Mouse (Mus musculus) forebrain, embryonic 14.5 days (tissue): ENCODE data around the gene Cenpf. TPM values are rescaled to one million over a fixed set of nuclear protein-coding genes. Genes with fewer than 3 reads are reported as not detected.

Experiments
- ATAC-seq: fragments of 200-750 bp; cut with Nextera tagmentation; 2 replicates; pipeline ENCODE4 v1.8.0; 2017; ENCODE audit warnings: mild to moderate bottlenecking, moderate library complexity
- DNase-seq: peaks from one replicate; pipeline ENCODE4 v3.0.0-alpha.2; 2015; ENCODE audit warnings: low spot score
- H3K27ac ChIP-seq: fragments of 300-500 bp; sonication (generic); 2 replicates; pipeline ENCODE4 v1.5.1; 2014; ENCODE audit warnings: low read depth, mild to moderate bottlenecking, control low read depth, low read length, moderate library complexity
- H3K27me3 ChIP-seq: fragments of 300-500 bp; sonication (generic); replicated peaks from 2 replicates; pipeline ENCODE4 v1.6.1; 2014; ENCODE audit warnings: low read length, control low read depth, mixed read lengths; ENCODE audit not compliant: control insufficient read depth, insufficient read depth
- H3K36me3 ChIP-seq: fragments of 300-500 bp; sonication (generic); 2 replicates; pipeline ENCODE4 v1.6.1; 2014; ENCODE audit warnings: low read length, control low read depth; ENCODE audit not compliant: control insufficient read depth, insufficient read depth
- H3K4me1 ChIP-seq: fragments of 300-500 bp; sonication (generic); 2 replicates; pipeline ENCODE4 v1.6.1; 2014; ENCODE audit warnings: antibody characterized with exemption, low read length, control low read depth; ENCODE audit not compliant: control insufficient read depth, insufficient read depth
- H3K4me2 ChIP-seq: fragments of 300-500 bp; sonication (generic); 2 replicates; pipeline ENCODE4 v1.6.1; 2014; ENCODE audit warnings: mild to moderate bottlenecking, control low read depth, low read length
- H3K4me3 ChIP-seq: fragments of 300-500 bp; sonication (generic); 2 replicates; pipeline ENCODE4 v1.5.1; 2014; ENCODE audit warnings: low read depth, low read length, control low read depth
- H3K9ac ChIP-seq: fragments of 300-500 bp; sonication (generic); 2 replicates; pipeline ENCODE4 v1.6.1; 2014; ENCODE audit warnings: mild to moderate bottlenecking, low read length, control low read depth, moderate library complexity
- H3K9me3 ChIP-seq: fragments of 300-500 bp; sonication (generic); replicated peaks from 2 replicates; pipeline ENCODE4 v1.6.1; 2016; ENCODE audit warnings: low read length, control low read depth, mixed read lengths; ENCODE audit not compliant: control insufficient read depth
- WGBS: fragments of 180-500 bp; shearing (Covaris S2); extraction: QIAGEN DNeasy Blood & Tissue Kit; methylation state at CpG from one replicate; pipeline ENCODE4 v1.1.7; 2014; 5-methylcytosine and 5-hydroxymethylcytosine counted together
- polyA plus RNA-seq: library from polyadenylated mRNA; unstranded; fragments of >200 nt; fragmentation: Nextera tagmentation; extraction: Ambion mirVana; gene quantifications from 2 replicates; pipeline ENCODE4 v1.2.1, GENCODE M21; 2014

Gene Cenpf
- polyA plus RNA-seq, 1 experiment from 2014 or later, result 50.5 TPM

DNA sequence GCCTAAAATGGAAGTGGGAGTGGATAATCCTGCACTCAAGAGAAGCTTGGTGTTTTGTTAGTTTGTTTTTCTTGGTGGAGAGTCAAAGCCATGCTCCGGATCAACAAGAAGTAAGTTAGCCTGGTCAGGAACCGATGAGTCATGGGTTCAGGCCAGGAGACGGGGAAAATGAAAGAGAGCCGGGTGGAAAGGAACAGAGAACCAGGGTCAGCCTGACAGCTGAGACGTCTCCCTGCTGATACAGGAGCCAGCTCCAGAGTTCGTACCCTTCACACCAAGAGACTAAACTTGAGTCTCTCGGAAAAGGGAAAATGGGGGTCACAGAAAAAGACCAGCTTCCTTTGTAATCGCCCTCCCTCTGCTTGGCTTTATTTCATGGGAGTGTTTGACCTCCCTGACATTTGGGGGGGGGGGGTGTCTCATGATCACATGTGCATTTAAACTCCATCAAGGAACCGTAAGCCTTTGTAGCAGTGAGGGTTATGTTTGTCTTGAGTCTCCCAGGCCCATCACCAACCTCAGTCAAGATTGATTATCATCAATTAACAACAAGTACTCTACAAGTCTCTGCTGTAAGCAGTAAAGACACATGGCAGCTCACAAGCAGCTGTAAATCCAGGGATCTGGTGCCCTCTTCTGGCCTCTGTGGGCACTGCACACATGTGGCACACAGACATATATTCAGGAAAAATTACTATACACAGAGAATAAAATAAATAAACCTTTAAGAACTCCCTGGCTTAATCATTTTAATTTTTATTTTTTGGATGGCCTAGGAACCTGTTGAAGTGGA is 59.7 kb downstream of the Cenpf start:
- no peaks in the 10 kb centered on the region for H3K36me3 ChIP-seq
- H3K9me3 ChIP-seq, result no peaks in the 10 kb centered on the region
- no peak overlapping the region for H3K27ac ChIP-seq
- H3K9ac ChIP-seq, result no peak overlapping the region
- no peak overlapping the region for H3K4me2 ChIP-seq
- 86% methylated on average over 9 of the region's 9 CpGs for WGBS
- peak; percentile 44; the same call in 1 of the 2 replicates for ATAC-seq
- DNase-seq, result peak; percentile 81
- no peaks in the 10 kb centered on the region for H3K27me3 ChIP-seq
- peaks cover 3% of the 10 kb centered on the region; the same call in 1 of the 2 replicates for H3K4me1 ChIP-seq
- no peak overlapping the region for H3K4me3 ChIP-seq

DNA sequence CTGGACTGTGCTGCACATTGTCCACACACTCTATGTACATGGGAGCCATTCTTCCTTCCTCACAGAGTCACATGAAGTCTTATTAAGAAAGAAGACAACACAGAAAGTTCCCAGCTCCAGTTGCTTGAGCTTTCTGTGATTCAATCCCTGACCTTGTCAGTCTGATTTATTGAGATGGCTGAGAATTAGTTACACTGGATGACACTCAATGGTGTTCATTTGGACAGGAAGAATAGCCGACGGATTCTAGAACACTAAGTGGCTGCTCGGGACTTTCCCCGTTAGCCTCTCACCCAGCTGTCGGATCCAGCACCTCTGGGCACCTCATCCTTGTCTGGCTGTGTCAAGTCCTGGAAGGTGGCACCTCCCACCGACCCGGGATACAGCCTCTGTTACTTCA is 63.1 kb downstream of the Cenpf start:
- ATAC-seq, result no peak
- no peaks in the 10 kb centered on the region for H3K27me3 ChIP-seq
- 85% methylated on average over 7 of the region's 7 CpGs for WGBS
- no peak overlapping the region for H3K27ac ChIP-seq
- no peaks in the 10 kb centered on the region for H3K36me3 ChIP-seq
- H3K4me2 ChIP-seq, result no peak overlapping the region
- no peak overlapping the region for H3K9ac ChIP-seq
- no peaks in the 10 kb centered on the region for H3K9me3 ChIP-seq
- H3K4me1 ChIP-seq, result no peaks in the 10 kb centered on the region
- no peak overlapping the region for H3K4me3 ChIP-seq
- DNase-seq, result no peak

GRCm38 (mm10) chr1:189618970-189619740 is 68.7 kb downstream of the Cenpf start:
- Histone ChIP-seq H3K27ac (no peak overlapping the region), H3K36me3 (no peaks in the 10 kb centered on the region), H3K4me3 (no peak overlapping the region), H3K9me3 (no peaks in the 10 kb centered on the region), H3K27me3 (no peaks in the 10 kb centered on the region), H3K9ac (no peak overlapping the region), H3K4me2 (no peak overlapping the region), H3K4me1 (no peaks in the 10 kb centered on the region)
- no peak for ATAC-seq
- WGBS, result 72% methylated on average over 13 of the region's 13 CpGs
- no peak for DNase-seq

- H3K27ac ChIP-seq, result no peak overlapping the region
- no peak for ATAC-seq
- no peak overlapping the region for H3K9ac ChIP-seq
- no peak for DNase-seq
- no peaks in the 10 kb centered on the region for H3K4me1 ChIP-seq
- H3K27me3 ChIP-seq, result no peaks in the 10 kb centered on the region
- H3K4me3 ChIP-seq, result no peak overlapping the region
- H3K36me3 ChIP-seq, result no peaks in the 10 kb centered on the region
- no peaks in the 10 kb centered on the region for H3K9me3 ChIP-seq
- no peak overlapping the region for H3K4me2 ChIP-seq
- WGBS, result 91% methylated on average over 5 of the region's 5 CpGs
These were observed 70.5 kb downstream of the Cenpf start for GRCm38 (mm10) chr1:189617381-189617780.

GRCm38 (mm10) chr1:189615246-189615645 is 72.6 kb downstream of the Cenpf start:
- H3K4me1 ChIP-seq, result no peaks in the 10 kb centered on the region
- DNase-seq (no peak), ATAC-seq (no peak)
- H3K4me2 ChIP-seq, result no peak overlapping the region
- no peaks in the 10 kb centered on the region for H3K27me3 ChIP-seq
- H3K9me3 ChIP-seq, result no peaks in the 10 kb centered on the region
- H3K4me3 ChIP-seq, result no peak overlapping the region
- no peaks in the 10 kb centered on the region for H3K36me3 ChIP-seq
- no peak overlapping the region for H3K9ac ChIP-seq
- WGBS, result 92% methylated on average over 7 of the region's 7 CpGs
- no peak overlapping the region for H3K27ac ChIP-seq

DNA sequence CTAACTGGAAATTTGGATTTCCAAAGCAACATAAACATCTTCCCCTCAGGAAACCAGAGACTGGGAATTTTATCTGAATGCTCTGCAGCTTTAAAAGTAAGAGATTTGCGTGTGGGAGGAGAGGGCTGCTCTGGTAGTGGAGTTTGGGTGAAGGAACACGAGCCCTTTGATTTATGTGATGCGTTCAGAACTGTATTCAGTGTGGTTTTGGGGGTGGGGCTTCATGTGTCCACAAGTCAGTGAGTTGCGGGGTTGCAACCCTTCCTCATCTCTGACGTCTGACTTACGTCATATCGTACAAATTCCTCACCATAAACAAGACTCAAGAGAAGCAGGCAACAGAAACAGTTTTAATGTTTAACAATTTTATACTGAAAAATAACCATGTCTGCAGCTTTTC is 74.8 kb downstream of the Cenpf start:
- 78% methylated on average over 7 of the region's 7 CpGs for WGBS
- H3K4me3 ChIP-seq, result no peak overlapping the region
- H3K36me3 ChIP-seq, result no peaks in the 10 kb centered on the region
- H3K27ac ChIP-seq, result no peak overlapping the region
- no peaks in the 10 kb centered on the region for H3K9me3 ChIP-seq
- ATAC-seq (no peak), DNase-seq (no peak)
- no peaks in the 10 kb centered on the region for H3K27me3 ChIP-seq
- H3K9ac ChIP-seq, result no peak overlapping the region
- no peaks in the 10 kb centered on the region for H3K4me1 ChIP-seq
- no peak overlapping the region for H3K4me2 ChIP-seq

- no peak overlapping the region for H3K4me3 ChIP-seq
- no peaks in the 10 kb centered on the region for H3K36me3 ChIP-seq
- no peak overlapping the region for H3K9ac ChIP-seq
- no peak overlapping the region for H3K27ac ChIP-seq
- H3K27me3 ChIP-seq, result no peaks in the 10 kb centered on the region
- 71% methylated on average over 4 of the region's 4 CpGs for WGBS
- no peaks in the 10 kb centered on the region for H3K4me1 ChIP-seq
- H3K9me3 ChIP-seq, result no peaks in the 10 kb centered on the region
- no peak for ATAC-seq
- no peak for DNase-seq
- no peak overlapping the region for H3K4me2 ChIP-seq
These were observed 76.1 kb downstream of the Cenpf start for GRCm38 (mm10) chr1:189611775-189612174.

DNA sequence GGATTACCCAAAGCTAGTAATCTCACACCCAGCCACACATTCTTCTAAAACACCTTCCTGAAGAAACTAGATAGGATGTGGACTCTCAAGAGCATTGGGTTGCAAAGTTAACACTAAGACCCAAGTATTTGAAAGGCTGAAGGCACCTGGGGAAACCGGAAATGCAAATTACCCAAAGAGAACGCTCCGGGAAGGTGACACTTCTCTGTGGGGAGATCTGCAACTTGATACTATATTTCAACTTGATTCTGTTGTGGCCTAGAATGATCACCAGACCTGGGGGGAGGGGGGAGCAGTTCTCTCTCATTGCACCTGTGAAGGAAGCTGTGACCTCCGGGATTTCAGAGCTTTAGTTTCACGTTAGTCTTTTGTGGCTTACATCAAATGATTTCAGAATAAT is 79.2 kb downstream of the Cenpf start:
- H3K9ac ChIP-seq, result no peak overlapping the region
- no peaks in the 10 kb centered on the region for H3K27me3 ChIP-seq
- DNase-seq, result no peak
- H3K9me3 ChIP-seq, result no peaks in the 10 kb centered on the region
- no peak overlapping the region for H3K4me3 ChIP-seq
- H3K36me3 ChIP-seq, result no peaks in the 10 kb centered on the region
- no peak overlapping the region for H3K4me2 ChIP-seq
- no peaks in the 10 kb centered on the region for H3K4me1 ChIP-seq
- ATAC-seq, result no peak
- no peak overlapping the region for H3K27ac ChIP-seq
- 46% methylated on average over 5 of the region's 5 CpGs for WGBS

- ATAC-seq, result no peak
- WGBS, result 76% methylated on average over 3 of the region's 3 CpGs
- H3K27me3 ChIP-seq, result no peaks in the 10 kb centered on the region
These were observed 79.8 kb downstream of the Cenpf start for GRCm38 (mm10) chr1:189608039-189608438.

More at GRCm38 (mm10) chr1:189608039-189608438, 79.8 kb downstream of the Cenpf start:
- Histone ChIP-seq H3K4me1 (no peaks in the 10 kb centered on the region), H3K27ac (no peak overlapping the region), H3K36me3 (no peaks in the 10 kb centered on the region), H3K9ac (no peak overlapping the region), H3K4me3 (no peak overlapping the region), H3K9me3 (no peaks in the 10 kb centered on the region), H3K4me2 (no peak overlapping the region)
- no peak for DNase-seq
